Mouse (Mus musculus): ENCODE measurements around the gene Actr5. TPM values are rescaled to one million over a fixed set of nuclear protein-coding genes. Genes with fewer than 3 reads are reported as not detected.
A peak's percentile ranks its signal among the peaks of the same experiment; 100 is the strongest.

Gene Actr5
- polyA plus RNA-seq, 1 experiment from 2014 or later: 16.7 TPM

GRCm38 (mm10) chr2:158602663-158603062 lies 22.0 kb upstream of the Actr5 start:
- DNase-seq (ENCODE audit: low spot score): peak; percentile 19
- 32% methylated on average over 15 of the region's 15 CpGs for WGBS
- Histone ChIP-seq H3K4me1 (peaks cover 20% of the 10 kb centered on the region), H3K27ac (replicated peaks) (no peak overlapping the region), H3K4me3 (no peak overlapping the region), H3K9me3 (no peaks in the 10 kb centered on the region), H3K36me3 (replicated peaks) (no peaks in the 10 kb centered on the region), H3K27me3 (replicated peaks; ENCODE audit: low read depth, poor library complexity, severe bottlenecking) (peaks cover 97% of the 10 kb centered on the region)

GRCm38 (mm10) chr2:158606511-158606964 lies 18.1 kb upstream of the Actr5 start:
- Histone ChIP-seq H3K9me3 (no peaks in the 10 kb centered on the region), H3K4me3 (no peak overlapping the region), H3K36me3 (replicated peaks) (no peaks in the 10 kb centered on the region), H3K27me3 (replicated peaks; ENCODE audit: low read depth, poor library complexity, severe bottlenecking) (peaks cover 100% of the 10 kb centered on the region), H3K4me1 (peaks cover 37% of the 10 kb centered on the region), H3K27ac (replicated peaks) (no peak overlapping the region)
- peak; percentile 35 for DNase-seq (ENCODE audit: low spot score)
- WGBS: 7% methylated on average over 4 of the region's 4 CpGs

- DNase-seq (ENCODE audit: low spot score): peak; percentile 53
- Histone ChIP-seq H3K4me1 (peaks cover 39% of the 10 kb centered on the region), H3K27ac (replicated peaks) (no peak overlapping the region), H3K9me3 (no peaks in the 10 kb centered on the region), H3K27me3 (replicated peaks; ENCODE audit: low read depth, poor library complexity, severe bottlenecking) (peaks cover 100% of the 10 kb centered on the region), H3K36me3 (replicated peaks) (no peaks in the 10 kb centered on the region), H3K4me3 (peak overlapping the region; percentile 46)
- under 1% methylated on average over 27 of the region's 27 CpGs for WGBS
Observed at GRCm38 (mm10) chr2:158609681-158610080, 15.0 kb upstream of the Actr5 start.

GRCm38 (mm10) chr2:158610488-158611325 lies 14.0 kb upstream of the Actr5 start, which contains the start of gene Slc32a1:
Slc32a1 (plus strand) TSS chr2:158610767.
- Histone ChIP-seq H3K27me3 (replicated peaks; ENCODE audit: low read depth, poor library complexity, severe bottlenecking) (peaks cover 100% of the 10 kb centered on the region), H3K4me3 (peak within 1 kb of the TSS; percentile 46), H3K9me3 (no peaks in the 10 kb centered on the region), H3K4me1 (peaks cover 46% of the 10 kb centered on the region), H3K27ac (replicated peaks) (no peak within 1 kb of the TSS), H3K36me3 (replicated peaks) (no peaks in the 10 kb centered on the region)
- peak; percentile 54 for DNase-seq (ENCODE audit: low spot score)
- WGBS: under 1% methylated on average over 77 of the region's 77 CpGs

GRCm38 (mm10) chr2:158611326-158611719 lies 13.4 kb upstream of the Actr5 start:
- no peak overlapping the region for H3K27ac ChIP-seq (replicated peaks)
- no peaks in the 10 kb centered on the region for H3K36me3 ChIP-seq (replicated peaks)
- peak overlapping the region; percentile 46 for H3K4me3 ChIP-seq
- peaks cover 100% of the 10 kb centered on the region for H3K27me3 ChIP-seq (replicated peaks; ENCODE audit: low read depth, poor library complexity, severe bottlenecking)
- WGBS: under 1% methylated on average over 30 of the region's 30 CpGs
- DNase-seq (ENCODE audit: low spot score): no peak
- no peaks in the 10 kb centered on the region for H3K9me3 ChIP-seq
- H3K4me1 ChIP-seq: peaks cover 49% of the 10 kb centered on the region

- H3K27ac ChIP-seq (replicated peaks): no peak overlapping the region
- WGBS: 2% methylated on average over 30 of the region's 30 CpGs
- H3K27me3 ChIP-seq (replicated peaks; ENCODE audit: low read depth, poor library complexity, severe bottlenecking): peaks cover 100% of the 10 kb centered on the region
- no peaks in the 10 kb centered on the region for H3K9me3 ChIP-seq
- peak overlapping the region; percentile 46; the same call in 1 of the 2 replicates for H3K4me3 ChIP-seq
- no peaks in the 10 kb centered on the region for H3K36me3 ChIP-seq (replicated peaks)
- H3K4me1 ChIP-seq: peaks cover 49% of the 10 kb centered on the region
- DNase-seq (ENCODE audit: low spot score): peak; percentile 67
Observed at GRCm38 (mm10) chr2:158611726-158612670, 12.7 kb upstream of the Actr5 start.

GRCm38 (mm10) chr2:158612671-158613250 lies 11.9 kb upstream of the Actr5 start:
- 5% methylated on average over 10 of the region's 10 CpGs for WGBS
- Histone ChIP-seq H3K36me3 (replicated peaks) (no peaks in the 10 kb centered on the region), H3K4me1 (peaks cover 48% of the 10 kb centered on the region), H3K9me3 (no peaks in the 10 kb centered on the region), H3K4me3 (no peak overlapping the region), H3K27me3 (replicated peaks; ENCODE audit: low read depth, poor library complexity, severe bottlenecking) (peaks cover 100% of the 10 kb centered on the region), H3K27ac (replicated peaks) (no peak overlapping the region)
- DNase-seq (ENCODE audit: low spot score): peak; percentile 56

GRCm38 (mm10) chr2:158613541-158614417 lies 10.9 kb upstream of the Actr5 start:
- Histone ChIP-seq H3K4me1 (peaks cover 48% of the 10 kb centered on the region), H3K4me3 (0 out of 2 replicates have a peak overlapping the region, but pooled peaks have one; percentile 21), H3K36me3 (replicated peaks) (no peaks in the 10 kb centered on the region)

GRCm38 (mm10) chr2:158614418-158614955 lies 10.2 kb upstream of the Actr5 start:
- WGBS: under 1% methylated on average over 47 of the region's 47 CpGs
- Histone ChIP-seq H3K27ac (replicated peaks) (no peak overlapping the region), H3K4me1 (peaks cover 47% of the 10 kb centered on the region), H3K9me3 (no peaks in the 10 kb centered on the region), H3K4me3 (peak overlapping the region; percentile 34), H3K36me3 (replicated peaks) (no peaks in the 10 kb centered on the region), H3K27me3 (replicated peaks; ENCODE audit: low read depth, poor library complexity, severe bottlenecking) (peaks cover 100% of the 10 kb centered on the region)
- peak; percentile 51 for DNase-seq (ENCODE audit: low spot score)

More at GRCm38 (mm10) chr2:158613541-158614417, 10.9 kb upstream of the Actr5 start:
- no peak overlapping the region for H3K27ac ChIP-seq (replicated peaks)
- peaks cover 100% of the 10 kb centered on the region for H3K27me3 ChIP-seq (replicated peaks; ENCODE audit: low read depth, poor library complexity, severe bottlenecking)
- WGBS: 3% methylated on average over 53 of the region's 53 CpGs
- H3K9me3 ChIP-seq: no peaks in the 10 kb centered on the region
- DNase-seq (ENCODE audit: low spot score): peak; percentile 81

GRCm38 (mm10) chr2:158615161-158615680 lies 9.5 kb upstream of the Actr5 start:
- DNase-seq (ENCODE audit: low spot score): peak; percentile 50
- Histone ChIP-seq H3K4me1 (peaks cover 40% of the 10 kb centered on the region), H3K4me3 (peak overlapping the region; percentile 34), H3K27me3 (replicated peaks; ENCODE audit: low read depth, poor library complexity, severe bottlenecking) (peaks cover 100% of the 10 kb centered on the region), H3K36me3 (replicated peaks) (no peaks in the 10 kb centered on the region), H3K27ac (replicated peaks) (no peak overlapping the region), H3K9me3 (no peaks in the 10 kb centered on the region)
- 3% methylated on average over 24 of the region's 24 CpGs for WGBS

GRCm38 (mm10) chr2:158615702-158616101 lies 9.0 kb upstream of the Actr5 start:
- Histone ChIP-seq H3K27ac (replicated peaks) (no peak overlapping the region), H3K4me3 (no peak overlapping the region), H3K4me1 (peaks cover 35% of the 10 kb centered on the region), H3K27me3 (replicated peaks; ENCODE audit: low read depth, poor library complexity, severe bottlenecking) (peaks cover 98% of the 10 kb centered on the region), H3K36me3 (replicated peaks) (no peaks in the 10 kb centered on the region), H3K9me3 (no peaks in the 10 kb centered on the region)
- peak; percentile 33 for DNase-seq (ENCODE audit: low spot score)
- WGBS: 2% methylated on average over 13 of the region's 13 CpGs
